Mouse (Mus musculus) forebrain, embryonic 14.5 days (tissue): ENCODE results near the gene Cep78. TPM values are rescaled to one million over a fixed set of nuclear protein-coding genes. Genes with fewer than 3 reads are reported as not detected.

ENCODE experiments used
- ATAC-seq: fragments of 200-750 bp; cut with Nextera tagmentation; 2 replicates; pipeline ENCODE4 v1.8.0; 2017; ENCODE audit warnings: mild to moderate bottlenecking, moderate library complexity
- DNase-seq: peaks from one replicate; pipeline ENCODE4 v3.0.0-alpha.2; 2015; ENCODE audit warnings: low spot score
- H3K27ac ChIP-seq: fragments of 300-500 bp; sonication (generic); 2 replicates; pipeline ENCODE4 v1.5.1; 2014; ENCODE audit warnings: low read depth, mild to moderate bottlenecking, control low read depth, low read length, moderate library complexity
- H3K27me3 ChIP-seq: fragments of 300-500 bp; sonication (generic); replicated peaks from 2 replicates; pipeline ENCODE4 v1.6.1; 2014; ENCODE audit warnings: low read length, control low read depth, mixed read lengths; ENCODE audit not compliant: control insufficient read depth, insufficient read depth
- H3K36me3 ChIP-seq: fragments of 300-500 bp; sonication (generic); 2 replicates; pipeline ENCODE4 v1.6.1; 2014; ENCODE audit warnings: low read length, control low read depth; ENCODE audit not compliant: control insufficient read depth, insufficient read depth
- H3K4me1 ChIP-seq: fragments of 300-500 bp; sonication (generic); 2 replicates; pipeline ENCODE4 v1.6.1; 2014; ENCODE audit warnings: antibody characterized with exemption, low read length, control low read depth; ENCODE audit not compliant: control insufficient read depth, insufficient read depth
- H3K4me2 ChIP-seq: fragments of 300-500 bp; sonication (generic); 2 replicates; pipeline ENCODE4 v1.6.1; 2014; ENCODE audit warnings: mild to moderate bottlenecking, control low read depth, low read length
- H3K4me3 ChIP-seq: fragments of 300-500 bp; sonication (generic); 2 replicates; pipeline ENCODE4 v1.5.1; 2014; ENCODE audit warnings: low read depth, low read length, control low read depth
- H3K9ac ChIP-seq: fragments of 300-500 bp; sonication (generic); 2 replicates; pipeline ENCODE4 v1.6.1; 2014; ENCODE audit warnings: mild to moderate bottlenecking, low read length, control low read depth, moderate library complexity
- H3K9me3 ChIP-seq: fragments of 300-500 bp; sonication (generic); replicated peaks from 2 replicates; pipeline ENCODE4 v1.6.1; 2016; ENCODE audit warnings: low read length, control low read depth, mixed read lengths; ENCODE audit not compliant: control insufficient read depth
- WGBS: fragments of 180-500 bp; shearing (Covaris S2); extraction: QIAGEN DNeasy Blood & Tissue Kit; methylation state at CpG from one replicate; pipeline ENCODE4 v1.1.7; 2014; 5-methylcytosine and 5-hydroxymethylcytosine counted together
- polyA plus RNA-seq: library from polyadenylated mRNA; unstranded; fragments of >200 nt; fragmentation: Nextera tagmentation; extraction: Ambion mirVana; gene quantifications from 2 replicates; pipeline ENCODE4 v1.2.1, GENCODE M21; 2014

Gene Cep78
- polyA plus RNA-seq, 1 experiment from 2014 or later = 36.6 TPM

- H3K27ac ChIP-seq = no peak overlapping the region
- no peak overlapping the region for H3K4me3 ChIP-seq
- H3K36me3 ChIP-seq = no peaks in the 10 kb centered on the region
- no peak overlapping the region for H3K9ac ChIP-seq
- no peak overlapping the region for H3K4me2 ChIP-seq
- no peaks in the 10 kb centered on the region for H3K27me3 ChIP-seq
- no peak for DNase-seq
- no peak for ATAC-seq
- no peaks in the 10 kb centered on the region; the same call in 1 of the 2 replicates for H3K4me1 ChIP-seq
- H3K9me3 ChIP-seq = no peaks in the 10 kb centered on the region
- WGBS = 81% methylated on average over 10 of the region's 10 CpGs
Observed at GRCm38 (mm10) chr19:16015191-16015968, 30.6 kb upstream of the Cep78 start.

- ATAC-seq (peak; percentile 92), DNase-seq (peak; percentile 63)
- Histone ChIP-seq H3K9me3 (no peaks in the 10 kb centered on the region), H3K36me3 (no peaks in the 10 kb centered on the region), H3K27me3 (no peaks in the 10 kb centered on the region), H3K4me1 (no peaks in the 10 kb centered on the region; the same call in 1 of the 2 replicates), H3K27ac (peak overlapping the region; percentile 58; the same call in 1 of the 2 replicates), H3K4me2 (no peak overlapping the region), H3K4me3 (no peak overlapping the region), H3K9ac (no peak overlapping the region)
- 37% methylated on average over 6 of the region's 6 CpGs for WGBS
Observed at GRCm38 (mm10) chr19:16009746-16010337, 25.1 kb upstream of the Cep78 start.

GRCm38 (mm10) chr19:16009111-16009510 lies 24.3 kb upstream of the Cep78 start:
- no peak overlapping the region for H3K9ac ChIP-seq
- no peaks in the 10 kb centered on the region for H3K36me3 ChIP-seq
- ATAC-seq (no peak), DNase-seq (no peak)
- no peaks in the 10 kb centered on the region for H3K9me3 ChIP-seq
- H3K27ac ChIP-seq = no peak overlapping the region
- H3K4me2 ChIP-seq = no peak overlapping the region
- 83% methylated on average over 4 of the region's 4 CpGs for whole genome bisulfite sequencing
- H3K27me3 ChIP-seq = no peaks in the 10 kb centered on the region
- H3K4me3 ChIP-seq = no peak overlapping the region
- no peaks in the 10 kb centered on the region; the same call in 1 of the 2 replicates for H3K4me1 ChIP-seq

- H3K9ac ChIP-seq = no peak overlapping the region
- no peak overlapping the region for H3K4me3 ChIP-seq
- H3K27ac ChIP-seq = no peak overlapping the region
- ATAC-seq (no peak), DNase-seq (no peak)
- no peaks in the 10 kb centered on the region; the same call in 1 of the 2 replicates for H3K4me1 ChIP-seq
- no peaks in the 10 kb centered on the region for H3K9me3 ChIP-seq
- H3K36me3 ChIP-seq = no peaks in the 10 kb centered on the region
- H3K4me2 ChIP-seq = no peak overlapping the region
- H3K27me3 ChIP-seq = no peaks in the 10 kb centered on the region
- 92% methylated on average over 8 of the region's 8 CpGs for WGBS
Observed at GRCm38 (mm10) chr19:16007131-16007530, 22.3 kb upstream of the Cep78 start.

- no peak overlapping the region for H3K4me2 ChIP-seq
- no peak overlapping the region for H3K4me3 ChIP-seq
- H3K27me3 ChIP-seq = no peaks in the 10 kb centered on the region
- H3K4me1 ChIP-seq = no peaks in the 10 kb centered on the region; the same call in 1 of the 2 replicates
- no peak overlapping the region for H3K27ac ChIP-seq
- H3K9ac ChIP-seq = no peak overlapping the region
- no peaks in the 10 kb centered on the region for H3K9me3 ChIP-seq
- peak; percentile 84 for DNase-seq
- 7% methylated on average over 3 of the region's 3 CpGs for WGBS
- peak; percentile 63 for ATAC-seq
- H3K36me3 ChIP-seq = no peaks in the 10 kb centered on the region
Observed at GRCm38 (mm10) chr19:15998157-15998556, 13.4 kb upstream of the Cep78 start.

- Histone ChIP-seq H3K27ac (peak overlapping the region; percentile 84), H3K27me3 (no peaks in the 10 kb centered on the region), H3K4me3 (no peak overlapping the region), H3K9me3 (no peaks in the 10 kb centered on the region), H3K4me2 (peak overlapping the region; percentile 48), H3K9ac (peak overlapping the region; percentile 47), H3K4me1 (no peaks in the 10 kb centered on the region; the same call in 1 of the 2 replicates), H3K36me3 (no peaks in the 10 kb centered on the region)
- DNase-seq (peak; percentile 92), ATAC-seq (peak; percentile 91)
- 24% methylated on average over 12 of the region's 12 CpGs for WGBS
Observed at GRCm38 (mm10) chr19:15996901-15997564, 12.2 kb upstream of the Cep78 start.

GRCm38 (mm10) chr19:15990102-15990501 lies 5.3 kb upstream of the Cep78 start:
- DNase-seq (no peak), ATAC-seq (no peak)
- Histone ChIP-seq H3K4me1 (no peaks in the 10 kb centered on the region), H3K4me2 (no peak overlapping the region), H3K9me3 (no peaks in the 10 kb centered on the region), H3K27ac (no peak overlapping the region), H3K4me3 (no peak overlapping the region), H3K36me3 (no peaks in the 10 kb centered on the region), H3K9ac (no peak overlapping the region), H3K27me3 (no peaks in the 10 kb centered on the region)
- 94% methylated on average over 1 of the region's 1 CpGs for WGBS

GRCm38 (mm10) chr19:15985172-15985713 lies 454 bp upstream of the Cep78 start:
- Histone ChIP-seq H3K4me3 (peak overlapping the region; percentile 93), H3K27me3 (no peaks in the 10 kb centered on the region), H3K27ac (no peak overlapping the region), H3K4me2 (peak overlapping the region; percentile 64), H3K9ac (peak overlapping the region; percentile 95), H3K36me3 (peaks cover 3% of the 10 kb centered on the region; the same call in 1 of the 2 replicates), H3K9me3 (no peaks in the 10 kb centered on the region), H3K4me1 (peaks cover 14% of the 10 kb centered on the region)
- 31% methylated on average over 10 of the region's 10 CpGs for WGBS
- ATAC-seq = no peak; the same call in 1 of the 2 replicates
- no peak for DNase-seq
